Mouse (Mus musculus): ENCODE results near the gene Endou. TPM values are rescaled to one million over a fixed set of nuclear protein-coding genes. Genes with fewer than 3 reads are reported as not detected.

Gene Endou
- polyA plus RNA-seq, 1 experiment from 2014 or later: 0.09 TPM

DNA sequence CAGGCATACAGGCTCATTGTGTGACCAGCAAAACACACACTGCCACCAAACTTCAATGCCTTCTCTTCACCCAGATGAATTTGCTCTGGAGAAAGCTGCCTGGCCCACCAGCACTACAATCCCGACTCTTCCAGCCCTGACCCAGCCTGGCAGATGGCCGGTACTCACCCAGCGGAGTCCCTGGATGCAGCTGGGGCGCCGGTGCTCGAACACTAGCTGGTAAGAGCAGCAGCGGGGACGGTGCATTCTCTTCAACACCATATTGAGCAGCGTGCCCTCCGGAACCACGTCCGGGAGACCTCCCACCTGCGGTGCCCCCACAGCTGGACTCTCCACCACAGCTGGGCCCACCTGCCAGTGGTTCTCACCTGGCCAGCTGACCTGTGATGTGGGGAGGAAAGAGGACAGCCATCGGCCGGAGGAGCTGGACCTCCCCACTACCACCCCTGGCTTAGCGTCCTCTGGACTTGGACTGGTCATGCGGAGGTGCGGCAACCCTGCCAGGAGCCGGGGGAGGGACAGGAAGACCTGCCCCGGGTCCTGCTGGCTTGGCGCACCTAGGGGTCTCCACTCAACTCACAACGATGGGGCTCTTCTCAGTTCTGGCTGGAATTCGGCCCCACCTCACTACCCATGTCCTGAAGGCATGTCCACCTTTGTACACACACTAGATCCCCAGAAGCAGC, 35.6 kb upstream of the Endou start:
- WGBS: 14% methylated on average over 23 of the region's 23 CpGs
- H3K27ac ChIP-seq: no peak overlapping the region

DNA sequence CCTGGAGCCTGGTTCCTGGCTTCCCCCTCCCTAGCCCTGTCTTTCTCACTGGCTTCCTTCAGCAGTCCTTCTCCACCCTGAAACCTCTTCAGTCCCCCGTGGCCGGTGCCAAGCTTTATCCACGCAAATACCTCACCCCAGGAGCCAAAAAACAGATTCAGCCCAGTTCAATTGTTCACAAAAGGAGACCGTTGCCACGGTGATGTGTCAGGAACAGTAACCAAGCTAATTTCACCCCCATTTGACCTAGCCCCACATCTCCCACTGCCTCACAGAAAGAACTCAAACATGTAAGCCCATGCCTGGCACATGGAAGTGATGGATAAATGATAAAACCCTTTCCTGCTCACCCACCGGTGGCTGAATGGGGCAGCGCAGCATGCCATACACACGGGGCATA, 35.1 kb upstream of the Endou start:
- Histone ChIP-seq H3K27ac (no peak overlapping the region), H3K36me3 (no peaks in the 10 kb centered on the region), H3K4me1 (replicated peaks) (peaks cover 25% of the 10 kb centered on the region), H3K4me2 (replicated peaks) (peak overlapping the region; percentile 97), H3K4me3 (replicated peaks) (peak overlapping the region; percentile 52), H3K9me3 (no peaks in the 10 kb centered on the region), H3K27me3 (replicated peaks) (peaks cover 21% of the 10 kb centered on the region), H3K9ac (0 out of 2 replicates have a peak overlapping the region, but pooled peaks have one; percentile 51)
- 34% methylated on average over 8 of the region's 8 CpGs for WGBS
- ATAC-seq: no peak

More for the DNA sequence above, 35.6 kb upstream of the Endou start:
- Histone ChIP-seq H3K36me3 (no peaks in the 10 kb centered on the region), H3K4me2 (replicated peaks) (peak overlapping the region; percentile 97), H3K4me1 (replicated peaks) (peaks cover 25% of the 10 kb centered on the region), H3K4me3 (replicated peaks) (peak overlapping the region; percentile 52), H3K9me3 (no peaks in the 10 kb centered on the region), H3K27me3 (replicated peaks) (peaks cover 21% of the 10 kb centered on the region), H3K9ac (peak overlapping the region; percentile 51)
- ATAC-seq: 0 out of 2 replicates have a peak, but pooled peaks have one; percentile 1

DNA sequence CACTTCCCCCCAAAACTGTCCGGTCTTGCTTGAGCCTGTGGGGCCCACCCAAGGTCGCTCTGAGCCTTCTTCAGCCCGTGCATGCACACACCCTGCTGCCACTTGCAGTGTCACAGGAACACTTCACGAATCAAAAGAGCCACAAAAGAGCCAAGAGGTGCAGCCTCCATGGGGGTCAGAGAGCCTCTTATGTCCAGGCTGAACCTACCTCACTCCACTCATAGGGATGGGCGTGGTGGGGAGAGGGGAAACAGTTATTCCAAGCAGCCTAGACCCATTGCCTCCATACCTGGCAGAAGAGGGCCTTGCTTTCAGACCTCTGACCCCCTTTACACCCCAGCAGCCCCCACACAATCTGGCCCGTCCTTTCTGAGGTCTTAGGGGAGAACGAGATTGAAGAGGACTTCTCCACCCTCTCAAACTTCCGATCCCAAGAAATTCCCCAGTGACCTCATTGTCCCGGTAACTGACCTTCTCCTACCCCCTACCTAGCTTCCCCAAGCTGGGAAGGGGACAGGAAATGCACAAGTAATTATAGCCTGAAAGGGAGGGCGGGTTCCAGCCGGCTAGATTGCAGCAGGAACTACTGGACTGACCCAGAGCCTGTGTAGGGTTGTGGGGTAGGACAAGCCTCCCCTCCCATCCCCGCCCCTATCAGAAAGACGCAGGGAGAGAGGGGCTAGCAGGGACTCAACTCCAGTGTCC, 34.1 kb upstream of the Endou start:
- peaks cover 25% of the 10 kb centered on the region for H3K4me1 ChIP-seq (replicated peaks)
- no peak overlapping the region for H3K9ac ChIP-seq
- H3K36me3 ChIP-seq: no peaks in the 10 kb centered on the region
- 44% methylated on average over 13 of the region's 13 CpGs for WGBS
- no peaks in the 10 kb centered on the region for H3K9me3 ChIP-seq
- H3K4me3 ChIP-seq (replicated peaks): no peak overlapping the region
- ATAC-seq: no peak
- H3K4me2 ChIP-seq (replicated peaks): no peak overlapping the region
- peaks cover 21% of the 10 kb centered on the region for H3K27me3 ChIP-seq (replicated peaks)
- H3K27ac ChIP-seq: no peak overlapping the region

DNA sequence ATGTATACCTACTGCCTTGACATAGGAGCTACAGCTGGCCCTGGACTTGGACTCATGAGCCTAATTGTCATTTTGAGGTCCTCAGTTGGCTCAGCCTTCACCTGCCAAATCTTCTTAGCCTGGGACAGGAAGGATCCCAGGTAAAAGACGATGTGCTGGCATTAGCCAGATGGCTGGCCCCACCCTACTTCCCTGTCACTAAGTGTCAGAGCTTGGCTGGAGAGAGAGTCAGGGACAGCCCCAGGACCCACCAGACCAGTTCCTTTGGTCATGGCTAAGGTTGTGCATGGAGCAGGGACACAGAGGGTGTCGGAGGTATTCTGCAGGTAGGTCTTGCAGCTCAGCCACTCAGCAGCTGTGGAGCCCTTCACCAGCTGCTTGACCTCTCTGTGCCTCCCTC, 33.4 kb upstream of the Endou start:
- Histone ChIP-seq H3K27ac (no peak overlapping the region), H3K9ac (no peak overlapping the region), H3K4me1 (replicated peaks) (peaks cover 25% of the 10 kb centered on the region)

DNA sequence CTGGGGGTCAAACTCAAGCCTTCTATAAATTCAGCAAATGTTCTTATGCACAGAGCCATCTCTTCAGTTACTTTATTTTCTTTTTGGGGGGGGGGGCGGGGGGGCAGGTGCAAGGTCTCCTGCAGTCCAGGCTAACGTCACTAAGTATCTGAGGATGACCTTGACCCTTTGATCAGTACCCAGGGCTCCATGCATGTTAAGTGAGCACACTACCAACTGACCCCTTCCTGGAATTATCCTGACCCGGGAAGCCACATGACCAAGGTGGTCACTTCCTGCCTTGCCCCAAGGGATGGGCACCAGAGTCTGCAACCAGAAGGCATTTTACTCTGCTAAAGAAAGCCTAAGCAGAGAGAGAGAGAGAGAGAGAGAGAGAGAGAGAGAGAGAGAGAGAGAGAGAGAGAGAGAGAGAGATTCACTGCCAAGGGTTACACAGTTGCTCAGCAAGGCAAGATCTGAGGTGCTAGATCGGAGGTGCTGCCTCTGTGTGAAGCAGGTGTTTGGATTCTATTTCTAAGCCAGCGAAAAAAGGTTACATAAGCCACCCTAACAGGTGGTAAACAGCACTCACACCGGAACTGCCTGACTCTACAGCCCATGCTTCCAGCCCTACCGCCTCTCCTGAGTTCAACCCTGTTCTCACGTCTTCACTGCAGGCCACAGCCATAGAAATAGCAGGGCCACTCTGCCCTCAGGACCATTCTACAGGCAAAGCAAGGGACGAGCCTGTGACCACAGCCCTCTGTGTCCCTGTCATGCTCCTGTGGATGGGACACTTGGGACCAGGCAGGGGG, 32.3 kb upstream of the Endou start:
- Histone ChIP-seq H3K9ac (no peak overlapping the region), H3K4me1 (replicated peaks) (peaks cover 24% of the 10 kb centered on the region), H3K27ac (no peak overlapping the region), H3K9me3 (no peaks in the 10 kb centered on the region), H3K36me3 (no peaks in the 10 kb centered on the region), H3K4me3 (replicated peaks) (no peak overlapping the region), H3K4me2 (replicated peaks) (no peak overlapping the region), H3K27me3 (replicated peaks) (peaks cover 13% of the 10 kb centered on the region)
- no peak for ATAC-seq
- 66% methylated on average over 9 of the region's 9 CpGs for WGBS

More for the DNA sequence above, 33.4 kb upstream of the Endou start:
- WGBS: 65% methylated on average over 2 of the region's 2 CpGs
- Histone ChIP-seq H3K4me3 (replicated peaks) (no peak overlapping the region), H3K9me3 (no peaks in the 10 kb centered on the region), H3K36me3 (no peaks in the 10 kb centered on the region), H3K27me3 (replicated peaks) (peaks cover 16% of the 10 kb centered on the region), H3K4me2 (replicated peaks) (no peak overlapping the region)
- no peak for ATAC-seq

DNA sequence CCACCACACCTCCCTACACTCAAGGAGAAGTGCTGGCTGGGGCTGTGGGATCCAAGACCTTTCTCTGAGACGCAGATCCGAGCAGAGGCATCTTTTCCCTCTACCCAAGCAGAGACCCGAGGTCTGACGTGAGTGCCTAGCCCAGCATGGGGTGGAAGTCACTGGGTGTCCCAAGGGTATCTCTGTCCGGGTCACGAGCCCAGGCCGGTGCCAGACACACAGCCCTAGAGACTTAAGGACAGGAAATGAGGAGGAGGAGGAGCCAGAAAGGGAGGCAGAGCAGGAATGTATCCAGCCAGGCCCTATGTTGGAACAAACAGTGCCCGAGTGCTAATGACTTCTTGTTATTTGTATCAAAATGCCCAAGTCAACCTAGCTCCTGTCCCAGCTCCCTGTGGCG, 31.6 kb upstream of the Endou start:
- no peaks in the 10 kb centered on the region for H3K9me3 ChIP-seq
- no peaks in the 10 kb centered on the region for H3K36me3 ChIP-seq
- no peak overlapping the region for H3K4me2 ChIP-seq (replicated peaks)
- H3K27ac ChIP-seq: no peak overlapping the region
- no peak overlapping the region for H3K9ac ChIP-seq
- H3K4me1 ChIP-seq (replicated peaks): peaks cover 17% of the 10 kb centered on the region
- no peak overlapping the region for H3K4me3 ChIP-seq (replicated peaks)
- peaks cover 13% of the 10 kb centered on the region for H3K27me3 ChIP-seq (replicated peaks)
- ATAC-seq: no peak
- WGBS: 65% methylated on average over 9 of the region's 9 CpGs

DNA sequence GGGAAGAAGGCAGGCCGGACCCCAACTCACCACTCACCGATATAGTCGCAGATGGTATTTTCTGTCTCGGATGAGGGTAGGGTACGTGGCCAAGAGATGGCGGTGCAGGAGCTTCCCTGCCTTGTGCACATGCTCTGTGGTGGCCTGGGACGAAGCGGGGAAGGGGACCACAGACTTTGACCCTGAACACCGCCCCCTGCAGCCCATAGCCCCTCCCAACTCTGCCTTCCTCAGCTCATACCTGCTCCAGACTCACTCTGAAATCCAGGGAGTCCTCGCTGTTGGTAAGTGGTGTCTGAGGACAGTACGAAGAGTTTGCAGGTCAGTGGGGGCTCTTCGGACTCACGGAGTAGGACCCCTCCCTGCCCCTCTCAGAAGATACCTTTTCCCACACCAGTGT, 30.3 kb upstream of the Endou start:
- H3K9ac ChIP-seq: no peak overlapping the region
- no peaks in the 10 kb centered on the region for H3K9me3 ChIP-seq
- no peak overlapping the region; the same call in 1 of the 2 replicates for H3K4me2 ChIP-seq (replicated peaks)
- WGBS: 40% methylated on average over 13 of the region's 13 CpGs
- ATAC-seq: peak; percentile 54
- peaks cover 4% of the 10 kb centered on the region; the same call in 1 of the 2 replicates for H3K27me3 ChIP-seq (replicated peaks)
- no peaks in the 10 kb centered on the region for H3K36me3 ChIP-seq
- no peak overlapping the region for H3K27ac ChIP-seq
- H3K4me3 ChIP-seq (replicated peaks): no peak overlapping the region
- peaks cover 6% of the 10 kb centered on the region; the same call in 1 of the 2 replicates for H3K4me1 ChIP-seq (replicated peaks)

DNA sequence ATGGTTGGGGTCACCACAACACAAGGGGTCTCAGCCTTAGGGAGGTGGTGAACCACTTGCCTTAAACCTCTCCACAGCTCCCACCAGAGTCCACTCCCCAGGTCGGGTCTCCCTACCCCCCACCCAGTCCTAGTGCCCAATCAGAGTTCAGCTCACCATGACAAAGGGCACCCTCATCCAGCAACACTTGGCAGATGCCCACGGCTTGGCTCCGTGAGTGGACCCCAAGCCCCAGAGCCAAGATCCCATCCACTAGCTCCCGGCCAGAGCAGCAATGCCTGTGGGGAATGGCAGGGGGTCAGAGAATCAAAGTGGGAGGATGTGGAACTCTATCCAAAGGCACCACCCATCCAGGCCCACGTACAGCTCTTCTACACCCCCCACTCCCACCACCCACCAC, 29.8 kb upstream of the Endou start:
- Histone ChIP-seq H3K4me1 (replicated peaks) (peaks cover 6% of the 10 kb centered on the region; the same call in 1 of the 2 replicates), H3K36me3 (no peaks in the 10 kb centered on the region), H3K4me2 (replicated peaks) (no peak overlapping the region), H3K9me3 (no peaks in the 10 kb centered on the region), H3K4me3 (replicated peaks) (no peak overlapping the region), H3K9ac (no peak overlapping the region), H3K27ac (no peak overlapping the region), H3K27me3 (replicated peaks) (no peaks in the 10 kb centered on the region)
- ATAC-seq: no peak
- 70% methylated on average over 5 of the region's 5 CpGs for WGBS

DNA sequence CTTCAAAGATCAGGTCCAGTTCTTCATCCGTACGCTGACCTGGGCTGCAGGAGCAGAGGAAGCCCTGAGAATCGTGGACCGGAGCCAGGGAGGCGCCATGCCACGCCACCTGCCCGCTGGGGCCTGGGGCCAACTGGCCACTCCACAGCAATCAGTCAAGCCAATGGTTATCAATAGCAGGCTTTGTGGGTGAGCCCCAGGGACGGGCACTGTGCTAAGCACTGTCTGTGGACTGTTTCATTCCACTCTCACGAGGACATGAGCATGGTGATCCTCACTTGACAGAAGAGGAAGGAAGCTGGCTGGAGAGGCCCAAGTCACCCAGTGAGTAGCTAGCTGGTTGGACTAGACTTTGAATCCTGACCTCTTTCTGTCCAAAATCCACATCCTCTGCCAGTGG, 28.9 kb upstream of the Endou start:
- Histone ChIP-seq H3K36me3 (no peaks in the 10 kb centered on the region), H3K9ac (no peak overlapping the region), H3K9me3 (no peaks in the 10 kb centered on the region), H3K4me3 (replicated peaks) (no peak overlapping the region), H3K4me1 (replicated peaks) (peaks cover 3% of the 10 kb centered on the region; the same call in 1 of the 2 replicates), H3K27ac (no peak overlapping the region), H3K27me3 (replicated peaks) (no peaks in the 10 kb centered on the region), H3K4me2 (replicated peaks) (no peak overlapping the region)
- no peak for ATAC-seq
- WGBS: 91% methylated on average over 9 of the region's 9 CpGs

DNA sequence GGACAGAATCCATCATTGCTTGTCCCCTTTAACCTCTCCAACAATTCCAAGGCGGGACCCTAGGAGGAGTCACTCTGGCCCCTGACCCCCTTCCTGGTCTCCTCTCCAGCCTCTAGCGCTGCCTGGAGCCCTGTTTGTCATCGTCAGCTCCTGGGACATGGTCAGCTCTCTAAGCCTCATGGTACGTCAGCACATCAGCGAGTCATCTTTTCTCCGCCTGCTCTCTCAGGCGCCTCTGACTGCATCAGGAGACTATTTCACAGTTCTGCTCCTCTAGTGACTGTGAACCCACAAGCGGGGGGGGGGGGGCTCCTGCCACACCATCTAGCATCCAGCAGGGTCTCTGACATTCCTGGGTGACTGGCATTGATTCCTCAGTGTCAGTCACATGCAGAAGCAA, 24.2 kb upstream of the Endou start:
- 54% methylated on average over 8 of the region's 8 CpGs for WGBS
- Histone ChIP-seq H3K4me2 (replicated peaks) (no peak overlapping the region), H3K9me3 (no peaks in the 10 kb centered on the region), H3K27ac (no peak overlapping the region), H3K4me3 (replicated peaks) (no peak overlapping the region), H3K36me3 (no peaks in the 10 kb centered on the region), H3K9ac (no peak overlapping the region), H3K4me1 (replicated peaks) (peaks cover 10% of the 10 kb centered on the region), H3K27me3 (replicated peaks) (no peaks in the 10 kb centered on the region)
- no peak for ATAC-seq

DNA sequence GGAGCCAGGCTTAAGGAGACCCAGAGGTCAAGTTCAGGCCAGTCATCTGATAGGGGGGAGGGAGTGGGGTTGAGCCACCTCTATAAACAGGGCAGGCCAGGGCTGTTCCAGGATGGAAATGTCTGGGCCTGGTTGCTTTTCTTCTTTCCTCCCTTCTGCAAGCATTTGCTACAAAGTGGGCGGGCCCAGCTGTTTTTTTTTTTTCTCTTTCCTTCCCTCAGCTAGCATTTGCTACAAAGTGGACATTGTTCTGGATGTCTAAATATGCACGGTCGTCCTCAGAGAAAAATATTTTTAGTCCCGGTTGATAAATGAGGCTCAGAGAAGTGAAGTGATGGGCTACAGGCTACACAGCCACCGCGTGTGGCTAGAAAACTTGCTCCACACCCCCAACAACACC, 23.3 kb upstream of the Endou start:
- ATAC-seq: no peak

DNA sequence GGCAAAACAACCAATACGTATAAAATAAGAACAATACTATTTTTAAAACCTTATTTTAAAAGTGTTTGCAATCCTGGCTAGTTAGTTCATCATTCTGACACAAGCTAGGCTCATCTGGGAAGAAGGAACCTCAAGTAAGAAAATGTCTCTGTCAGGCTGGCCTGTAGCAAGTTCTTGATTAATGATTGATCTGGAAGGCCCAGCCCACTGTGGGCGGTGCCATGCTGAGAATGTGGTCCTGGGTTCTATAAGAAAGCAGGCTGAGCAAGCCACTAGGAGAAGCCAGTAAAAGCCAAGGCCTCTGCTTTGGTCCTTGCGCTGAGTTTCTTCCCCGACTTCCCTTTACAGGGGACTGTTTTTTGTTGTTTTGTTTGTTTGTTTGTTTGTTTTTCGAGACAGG, 21.4 kb upstream of the Endou start:
- peaks cover 14% of the 10 kb centered on the region for H3K4me1 ChIP-seq (replicated peaks)
- WGBS: 81% methylated on average over 5 of the region's 5 CpGs
- H3K4me2 ChIP-seq (replicated peaks): no peak overlapping the region
- no peak for ATAC-seq
- H3K27ac ChIP-seq: no peak overlapping the region
- H3K27me3 ChIP-seq (replicated peaks): no peaks in the 10 kb centered on the region
- no peak overlapping the region for H3K9ac ChIP-seq
- H3K9me3 ChIP-seq: no peaks in the 10 kb centered on the region
- no peaks in the 10 kb centered on the region for H3K36me3 ChIP-seq
- no peak overlapping the region for H3K4me3 ChIP-seq (replicated peaks)

More for the DNA sequence above, 23.3 kb upstream of the Endou start:
- no peaks in the 10 kb centered on the region for H3K9me3 ChIP-seq
- H3K27me3 ChIP-seq (replicated peaks): no peaks in the 10 kb centered on the region
- no peaks in the 10 kb centered on the region for H3K36me3 ChIP-seq
- WGBS: 43% methylated on average over 6 of the region's 6 CpGs
- H3K4me3 ChIP-seq (replicated peaks): no peak overlapping the region
- no peak overlapping the region for H3K27ac ChIP-seq
- peaks cover 14% of the 10 kb centered on the region for H3K4me1 ChIP-seq (replicated peaks)
- no peak overlapping the region for H3K9ac ChIP-seq
- H3K4me2 ChIP-seq (replicated peaks): no peak overlapping the region

Data from intestine, embryonic 15.5 days (tissue).